Mouse (Mus musculus) ES-E14 (cell line): ENCODE data around the gene Ak9.

Source experiments
- CHD2 ChIP-seq: IDR thresholded peaks from 2 replicates; pipeline ENCODE4 v1.6.1; 2014; ENCODE audit warnings: mild to moderate bottlenecking, low read depth, low read length, inconsistent platforms
- HCFC1 ChIP-seq: IDR thresholded peaks from 2 replicates; pipeline ENCODE4 v1.6.1; 2012; ENCODE audit warnings: low read length, inconsistent platforms, borderline replicate concordance; ENCODE audit not compliant: insufficient read depth
- ZC3H11A ChIP-seq: IDR thresholded peaks from 2 replicates; pipeline ENCODE4 v1.6.1; 2012; ENCODE audit warnings: low read depth, mild to moderate bottlenecking, inconsistent platforms, low read length, borderline replicate concordance
- ZNF384 ChIP-seq: IDR thresholded peaks from 2 replicates; pipeline ENCODE4 v1.6.1; 2012; ENCODE audit warnings: low read depth, low read length, inconsistent platforms

- TF ChIP-seq ZC3H11A (no peak), CHD2 (no peak), ZNF384 (no peak), HCFC1 (no peak)
Observed at GRCm38 (mm10) chr10:41304961-41305455, 1.2 kb downstream of the Ak9 start.
